Mouse (Mus musculus): Measurements from ENCODE around the gene Nfib. TPM values are rescaled to one million over a fixed set of nuclear protein-coding genes. Genes with fewer than 3 reads are reported as not detected.

Nfib gene
- total RNA-seq, 2 experiments from 2014 or later = 208 to 209 TPM

DNA sequence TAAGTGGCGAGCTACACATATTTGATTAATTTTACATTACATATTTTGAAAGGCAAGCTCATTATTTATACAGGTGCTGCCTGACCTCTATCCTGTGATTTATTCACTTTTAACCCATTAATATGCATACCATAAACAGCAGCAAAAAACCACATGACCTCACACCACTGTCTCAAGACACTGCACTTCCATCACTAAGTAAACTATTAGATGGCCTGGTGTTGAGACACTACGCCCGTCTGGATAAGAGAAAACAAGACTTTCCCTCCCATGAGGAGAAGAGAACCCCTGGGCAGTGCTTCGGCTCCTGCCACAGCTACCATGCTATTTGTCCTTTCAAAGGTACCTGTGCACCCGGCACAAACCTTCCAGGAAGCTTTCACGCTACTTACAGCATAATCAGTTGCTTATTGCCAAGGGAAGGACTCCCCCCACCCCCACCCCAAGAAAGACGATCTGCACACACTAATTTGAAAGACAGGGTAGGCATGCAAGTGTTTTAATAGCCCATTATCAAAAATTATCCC, 242.3 kb downstream of the Nfib start:
- no peak for DNase-seq

DNA sequence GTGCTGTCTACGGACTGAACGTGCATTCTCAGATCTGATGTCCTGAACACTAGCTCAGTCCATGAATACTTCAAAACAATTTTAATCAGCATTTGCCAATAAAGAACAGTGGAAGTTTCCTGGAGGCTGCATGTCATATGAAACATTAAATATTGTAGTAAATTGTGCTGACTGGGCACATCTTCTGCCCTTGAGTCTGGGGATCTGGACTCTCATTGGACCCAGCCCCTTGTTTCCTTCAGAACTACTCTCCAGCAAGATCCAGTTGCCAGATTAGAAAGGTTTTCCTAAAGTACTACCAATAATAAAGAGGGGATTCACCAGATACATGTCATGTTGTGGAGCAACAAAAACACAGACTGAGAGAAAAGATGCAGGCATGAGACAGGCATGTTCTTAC, 243.9 kb downstream of the Nfib start:
- DNase-seq = no peak

DNA sequence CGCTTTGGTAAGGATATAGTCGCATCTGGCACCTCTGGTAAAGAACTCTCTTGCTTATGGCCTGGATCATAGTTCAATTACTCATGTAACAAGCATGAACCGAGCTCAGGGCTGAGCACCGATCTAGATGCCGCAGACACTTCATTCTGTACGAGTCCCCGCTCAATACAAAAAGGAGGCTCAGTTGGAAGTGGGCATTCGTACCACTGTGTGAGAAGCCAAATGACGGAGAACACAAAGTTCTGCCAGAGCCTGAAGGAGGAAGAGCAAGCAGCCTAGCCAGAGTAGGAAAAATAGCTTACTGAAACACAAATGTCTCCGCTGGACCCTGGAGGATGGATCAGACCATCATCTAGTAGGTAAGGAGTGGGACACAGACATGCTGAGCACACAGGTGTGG, 246.7 kb downstream of the Nfib start:
- no peak for DNase-seq

DNA sequence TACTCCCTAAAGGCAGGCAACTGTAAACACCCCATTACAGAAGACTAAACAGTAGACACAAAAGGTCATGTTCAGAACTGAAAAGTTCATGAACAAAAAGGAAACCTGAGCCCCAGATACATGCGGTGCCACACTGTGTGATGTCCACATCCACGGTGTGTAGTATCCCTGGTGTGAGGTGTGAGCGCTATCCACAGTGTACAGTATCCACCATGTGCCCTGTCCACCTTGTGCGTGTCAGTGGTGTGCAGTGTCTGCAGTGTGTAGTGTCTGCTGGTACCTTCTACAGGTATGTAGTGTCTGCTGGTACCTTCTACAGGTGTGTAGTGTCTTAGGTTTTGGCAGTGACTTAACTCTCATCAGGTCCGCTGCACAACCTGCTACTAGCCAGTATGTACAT, 248.6 kb downstream of the Nfib start:
- no peak for DNase-seq

DNA sequence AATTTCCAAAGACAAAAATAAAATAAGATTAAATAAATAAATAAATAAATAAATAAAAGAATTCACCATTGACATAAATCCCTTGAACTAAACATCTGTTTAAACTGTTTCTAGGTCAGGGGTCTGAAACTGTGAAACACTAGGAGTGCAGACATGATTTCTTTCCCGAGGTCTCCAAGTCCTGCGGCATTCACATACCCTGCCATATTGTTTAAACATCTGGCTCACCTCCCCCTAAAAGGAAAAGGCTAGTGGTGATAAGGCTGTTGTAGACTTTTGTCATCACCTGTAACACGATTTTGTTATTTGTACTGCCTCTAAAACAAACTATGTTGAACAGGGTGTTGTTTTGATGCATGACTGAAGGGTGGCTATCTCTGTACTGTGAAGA, 249.2 kb downstream of the Nfib start:
- no peak for DNase-seq

DNA sequence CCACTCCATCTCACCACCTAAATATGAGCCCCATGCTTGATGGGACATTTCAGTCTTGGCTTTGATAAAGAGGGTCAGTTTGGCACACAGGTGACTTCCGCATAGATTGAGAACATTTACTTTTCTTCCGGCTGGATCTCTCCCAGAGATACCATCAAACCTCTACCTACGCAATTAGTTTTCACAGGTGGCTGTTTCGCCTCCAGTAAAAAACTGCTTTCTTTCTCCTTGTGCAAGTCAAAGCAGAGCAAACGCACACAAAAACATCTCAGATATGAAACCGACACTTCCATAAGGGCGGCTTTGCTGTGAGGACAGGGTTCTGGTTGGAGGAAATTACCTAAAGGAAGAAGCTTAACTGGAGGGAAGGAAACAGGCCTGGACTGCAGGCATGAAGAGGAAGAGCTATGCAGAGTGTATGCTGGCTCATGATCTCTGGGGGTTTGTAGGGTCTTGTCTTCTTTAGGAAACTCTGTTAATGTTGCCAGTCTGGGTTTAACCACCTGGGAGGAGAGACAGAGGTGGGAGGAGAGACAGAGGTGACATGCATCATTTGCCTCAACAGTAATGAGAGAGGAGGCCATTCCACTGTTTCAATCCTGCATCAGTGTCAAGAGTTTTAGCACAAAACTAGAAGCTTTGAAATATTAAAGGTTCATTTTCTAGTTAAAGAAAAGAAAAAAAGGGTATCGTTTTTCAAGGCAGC, 249.8 kb downstream of the Nfib start:
- no peak for DNase-seq

DNA sequence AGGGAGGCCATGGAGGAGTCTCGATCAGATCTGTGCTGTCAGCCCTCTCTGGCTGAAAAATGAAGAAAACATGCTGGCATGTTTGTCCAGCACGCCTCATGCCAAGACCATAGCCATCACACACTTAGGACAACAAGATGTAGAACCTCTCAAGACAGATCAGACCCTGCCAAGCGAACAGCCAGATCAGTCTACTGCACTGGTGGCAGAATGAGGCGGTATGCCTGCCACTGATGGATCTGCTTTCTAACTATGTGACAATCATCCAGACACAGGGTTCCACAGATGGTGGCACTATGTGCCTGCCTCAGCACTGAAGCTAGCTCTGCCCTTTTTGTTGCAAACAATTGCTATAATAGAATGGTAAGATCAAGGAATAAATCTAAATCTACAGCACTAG, 250.6 kb downstream of the Nfib start:
- DNase-seq = no peak

DNA sequence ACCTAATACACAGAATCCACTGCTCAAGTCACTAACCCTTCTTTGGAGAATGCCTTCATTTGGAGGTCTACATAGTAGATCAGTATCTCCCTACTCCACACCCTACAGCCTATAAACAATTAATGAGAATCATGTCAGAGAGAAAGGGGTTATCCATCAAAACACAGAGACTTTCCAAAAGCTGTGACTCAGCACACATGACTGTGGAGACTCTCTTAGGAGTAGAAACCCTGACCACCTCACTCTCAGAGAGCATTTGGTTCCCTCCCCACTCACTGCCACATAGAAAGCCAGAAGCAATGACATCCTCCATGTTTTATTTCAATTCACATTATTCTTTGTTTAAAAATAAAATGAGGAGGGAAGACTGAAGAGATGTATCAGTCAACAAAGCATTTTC, 252.2 kb downstream of the Nfib start:
- DNase-seq = no peak

DNA sequence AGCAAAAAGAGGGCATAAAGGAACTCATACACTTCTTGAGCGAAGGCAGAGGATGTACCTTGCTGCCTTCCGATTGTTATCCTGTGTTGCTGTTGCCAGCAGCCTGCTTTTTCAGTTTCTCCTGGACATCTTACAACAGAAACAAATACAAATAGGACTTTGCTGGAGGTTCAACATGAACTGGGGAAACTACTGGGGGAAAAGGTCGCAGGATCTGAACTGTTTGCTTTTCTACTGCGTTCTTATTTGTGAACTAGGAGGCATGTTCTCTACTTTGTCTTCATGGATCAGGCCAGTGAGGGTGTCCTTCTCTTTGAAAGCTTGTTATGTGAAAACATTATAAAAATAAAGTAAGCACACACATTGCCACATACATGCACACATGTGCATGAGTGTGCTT, 252.6 kb downstream of the Nfib start:
- no peak for DNase-seq

DNA sequence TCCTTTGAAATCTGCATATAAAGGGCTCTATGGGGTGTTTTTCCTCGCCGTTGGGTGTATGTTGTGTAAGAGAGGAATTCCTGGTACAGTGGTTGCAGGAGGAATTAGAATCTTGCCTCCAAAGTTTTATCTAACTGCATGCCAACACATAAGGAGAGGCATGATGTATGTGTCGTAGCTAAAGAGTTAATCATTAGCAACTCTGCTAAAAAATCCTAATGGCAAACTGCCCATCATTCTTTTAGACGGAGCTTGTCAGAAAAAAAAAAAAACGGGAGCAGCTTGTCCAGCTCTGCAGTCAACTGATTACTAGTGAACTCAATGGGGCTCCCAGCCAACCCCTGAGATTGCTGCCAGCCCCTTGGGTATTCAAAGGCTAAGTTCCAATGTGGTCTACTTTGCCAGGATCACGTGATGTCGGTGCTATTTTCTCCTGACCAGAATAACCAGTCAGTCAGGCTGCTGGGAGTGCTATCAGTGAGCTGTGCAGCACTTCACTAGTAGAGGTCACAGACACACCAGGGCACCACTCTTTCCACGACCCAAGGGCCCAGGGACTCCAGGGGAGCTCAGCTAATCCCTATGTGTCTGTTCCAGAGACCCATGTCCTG, 258.4 kb downstream of the Nfib start:
- DNase-seq = peak; percentile 96

DNA sequence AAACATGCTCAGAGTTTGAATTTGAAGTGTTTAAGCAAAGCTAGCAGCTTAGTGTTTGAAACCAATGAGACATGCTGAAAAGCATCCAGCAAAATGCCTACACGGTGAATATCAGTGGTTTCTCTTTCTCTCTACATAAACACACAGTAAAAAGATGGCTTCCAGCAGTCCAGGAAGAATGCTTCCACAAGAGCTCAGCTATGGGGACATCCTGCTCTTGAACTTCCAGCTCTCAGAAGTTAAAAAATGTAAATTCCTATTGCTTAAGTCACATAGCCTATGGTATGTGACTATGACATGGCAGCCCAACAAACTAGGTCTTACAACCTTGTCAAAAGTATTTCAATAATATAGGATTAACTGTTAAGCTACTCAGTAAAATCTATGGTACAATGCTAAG, 261.5 kb downstream of the Nfib start:
- DNase-seq = no peak

DNA sequence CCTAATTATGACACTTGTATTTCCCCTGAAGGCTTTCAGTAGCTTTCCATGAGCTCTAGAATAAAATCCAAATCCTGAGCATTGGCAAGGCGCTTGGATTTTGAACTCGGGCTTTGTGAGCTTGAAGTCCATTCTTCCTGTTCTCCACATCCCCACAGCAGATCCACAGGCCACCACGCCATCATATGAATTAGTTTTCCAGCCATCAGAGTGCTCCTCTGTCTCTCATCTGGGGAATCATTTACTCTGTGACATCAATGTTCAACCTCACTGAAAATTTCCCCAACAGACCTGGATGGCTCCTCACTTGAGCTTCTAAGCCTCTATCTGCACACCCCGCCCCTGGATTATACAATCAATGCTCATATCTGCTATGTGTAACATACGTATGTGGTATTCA, 262.1 kb downstream of the Nfib start:
- DNase-seq = no peak

DNA sequence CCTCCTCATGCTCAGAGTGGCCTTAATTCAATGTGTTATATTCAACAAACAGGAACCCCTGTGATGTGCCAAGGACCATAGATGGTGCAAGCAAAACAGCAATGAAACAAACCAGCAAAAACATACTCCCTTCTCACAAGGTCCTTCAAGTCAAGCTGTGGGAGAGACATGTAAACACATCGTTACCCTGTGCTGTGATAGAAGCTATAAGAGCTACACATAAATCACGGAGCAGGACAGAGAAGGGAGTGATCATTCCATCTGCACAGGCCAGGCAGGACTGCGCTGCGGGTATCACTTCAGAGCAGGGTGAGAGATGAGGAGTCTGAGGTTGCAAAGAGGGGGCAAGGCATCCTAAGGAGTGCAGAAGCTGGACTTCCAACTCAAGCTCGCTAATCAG, 262.5 kb downstream of the Nfib start:
- DNase-seq = no peak

DNA sequence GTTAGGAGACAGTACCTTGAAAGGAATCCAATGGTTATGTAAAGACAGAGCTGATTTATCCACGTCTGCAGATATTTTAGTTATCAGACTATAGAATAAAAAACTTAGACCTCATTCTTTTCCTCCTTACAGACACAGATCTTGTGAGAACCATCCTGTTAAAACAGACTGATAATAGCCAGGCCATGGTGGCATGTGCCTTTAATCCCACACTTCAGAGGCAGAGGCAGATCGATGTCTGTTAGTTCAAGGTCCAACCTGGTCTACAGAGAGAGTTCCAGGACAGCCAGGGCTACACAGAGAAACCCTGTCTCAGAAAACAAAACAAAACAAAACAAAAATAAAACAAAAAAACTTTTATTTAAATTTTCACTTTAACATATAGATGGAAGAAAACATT, 264.9 kb downstream of the Nfib start:
- no peak for DNase-seq

DNA sequence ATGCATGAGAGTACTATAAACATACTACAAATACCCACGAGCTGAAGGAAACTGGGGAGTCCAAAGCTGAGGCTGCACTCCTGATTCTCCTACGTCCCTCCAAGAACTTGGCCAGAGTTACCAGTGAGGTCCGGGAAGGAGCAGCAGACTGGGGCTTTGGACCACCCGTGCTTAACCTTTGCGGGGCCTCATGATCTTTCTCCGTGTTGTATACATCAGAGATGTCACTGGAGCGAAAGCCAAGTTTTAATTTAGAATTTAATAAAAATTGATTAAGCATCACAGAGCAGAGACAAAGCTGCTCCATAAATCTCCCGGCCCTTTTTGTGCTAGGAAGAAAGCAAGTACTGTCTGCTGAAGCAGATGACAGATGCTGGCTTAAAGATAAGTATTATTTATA, 265.7 kb downstream of the Nfib start:
- DNase-seq = no peak

DNA sequence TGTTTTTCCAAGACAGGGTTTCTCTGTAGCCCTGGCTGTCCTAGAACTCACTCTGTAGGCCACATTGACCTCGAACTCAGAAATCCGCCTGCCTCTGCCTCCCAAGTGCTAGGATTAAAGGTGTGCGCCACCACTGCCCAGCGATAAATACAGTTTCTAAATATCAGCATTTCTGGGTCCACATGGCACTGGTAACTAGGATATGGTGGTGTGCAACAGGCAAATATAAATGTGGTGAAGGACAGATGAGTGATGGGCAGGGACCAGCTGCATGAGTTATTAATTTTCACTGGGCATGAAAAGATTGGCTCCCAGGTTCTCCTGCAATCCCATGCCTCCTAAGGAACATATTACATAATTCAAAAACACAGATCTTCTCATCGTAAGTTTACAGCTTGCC, 266.9 kb downstream of the Nfib start:
- DNase-seq = no peak

DNA sequence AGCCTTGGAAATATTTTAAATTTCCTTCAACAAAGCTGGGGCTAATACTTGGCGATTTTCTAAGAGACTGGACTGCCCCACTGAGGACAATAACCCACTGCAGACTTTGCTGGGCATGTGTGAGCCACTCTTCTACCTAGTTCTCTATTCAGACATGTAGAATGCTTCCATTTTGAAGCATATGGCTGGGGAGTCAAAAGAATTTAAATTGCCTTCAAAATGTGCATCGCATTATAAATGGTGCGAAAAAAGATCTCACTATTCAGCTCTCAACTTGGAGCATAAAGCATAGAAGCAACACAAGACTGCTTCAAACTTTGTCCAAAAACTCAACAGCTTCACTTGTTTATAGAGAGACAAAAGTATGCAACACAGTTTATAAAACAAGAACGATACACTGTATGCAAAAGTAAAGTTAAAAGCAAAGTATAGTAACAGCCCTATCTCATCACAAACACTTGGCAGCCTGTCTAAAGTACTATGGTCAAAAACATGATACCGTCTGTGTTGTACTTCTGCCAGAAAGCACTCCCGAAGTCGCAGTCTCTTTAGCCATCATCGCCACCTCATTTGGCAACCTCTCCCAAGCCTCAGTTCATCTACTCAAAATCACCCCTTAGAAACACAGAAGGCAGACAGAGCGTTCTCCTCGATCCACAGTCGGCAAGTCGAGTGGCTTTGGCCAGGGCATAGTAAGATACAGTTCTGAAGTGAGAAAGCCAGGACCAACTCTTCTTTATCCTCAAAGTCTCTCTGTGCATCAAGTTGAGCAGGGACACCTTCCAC, 267.8 kb downstream of the Nfib start:
- DNase-seq = peak; percentile 40

DNA sequence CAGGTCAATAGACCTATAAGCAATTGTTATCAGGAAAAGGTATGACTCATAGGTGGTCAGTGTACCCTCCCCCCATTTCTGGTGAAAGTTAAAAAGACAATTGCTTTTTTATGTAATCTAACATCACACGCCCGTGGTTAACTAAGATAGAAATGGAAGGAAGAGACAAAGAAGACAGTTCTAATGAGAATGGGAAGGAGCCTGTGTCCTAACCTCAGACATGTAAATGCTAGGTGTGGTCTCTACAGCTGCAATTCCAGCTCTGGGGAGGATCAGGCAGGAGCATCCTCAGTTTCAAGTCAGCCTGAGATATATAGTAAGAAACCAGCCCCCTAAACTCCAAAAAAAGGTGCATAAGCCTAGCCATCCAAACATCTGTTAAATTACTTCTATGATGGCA, 268.9 kb downstream of the Nfib start:
- DNase-seq = no peak

DNA sequence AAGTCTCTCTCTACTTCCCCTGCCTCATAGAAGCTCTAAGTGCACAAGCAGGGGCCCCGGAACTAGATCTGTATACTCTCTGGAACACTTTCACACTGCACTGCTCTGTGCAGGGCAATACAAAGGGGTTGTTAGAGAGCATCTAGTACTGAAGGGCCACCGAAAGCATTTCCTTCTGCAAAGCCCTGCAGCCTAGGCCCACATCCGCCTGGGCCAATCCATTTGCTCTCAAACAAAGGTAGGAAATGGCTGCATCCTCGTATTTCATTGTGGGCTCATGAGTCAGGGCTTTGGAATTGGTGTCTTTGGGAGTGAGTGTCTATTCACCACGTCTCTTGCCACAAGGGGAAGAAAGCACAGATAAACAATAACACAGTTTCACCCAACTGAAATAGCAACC, 269.8 kb downstream of the Nfib start:
- DNase-seq = peak; percentile 58

DNA sequence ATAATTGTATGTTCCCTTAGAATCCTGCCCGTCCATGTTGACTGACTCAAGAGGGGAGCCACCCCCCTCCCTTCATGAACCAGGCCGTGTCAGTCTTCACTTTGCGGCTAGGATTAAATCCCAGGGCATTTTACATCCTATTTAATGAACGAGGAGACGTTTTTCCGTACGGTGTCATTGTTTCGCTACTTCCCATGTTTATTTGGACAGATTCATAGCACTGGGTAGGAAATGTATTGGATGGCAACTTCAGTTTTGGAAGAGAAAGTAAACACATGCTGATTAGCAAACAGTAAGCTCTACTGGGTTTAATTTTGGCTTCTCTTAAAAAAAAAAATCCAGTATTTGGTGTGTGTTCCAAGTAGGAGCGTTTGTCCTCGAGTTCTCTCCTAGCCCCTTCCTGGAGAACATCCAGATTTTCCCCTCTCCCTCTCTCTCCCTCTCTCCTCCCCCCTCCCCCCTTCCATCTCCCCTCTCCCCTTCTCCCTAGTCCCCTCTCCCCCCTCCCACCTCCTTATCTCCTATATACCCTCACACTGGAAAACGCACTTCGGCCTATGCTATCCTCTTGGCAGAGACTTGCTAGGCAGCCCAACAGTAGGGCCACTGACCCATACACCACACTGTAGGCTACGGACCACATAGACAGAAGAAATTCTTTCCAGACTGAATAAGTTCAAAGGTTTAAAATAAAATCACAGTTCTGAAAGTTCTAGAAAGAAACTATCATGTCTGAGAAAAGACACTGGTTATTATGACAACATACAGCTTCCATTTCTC, 271.4 kb downstream of the Nfib start:
- DNase-seq = no peak

DNA sequence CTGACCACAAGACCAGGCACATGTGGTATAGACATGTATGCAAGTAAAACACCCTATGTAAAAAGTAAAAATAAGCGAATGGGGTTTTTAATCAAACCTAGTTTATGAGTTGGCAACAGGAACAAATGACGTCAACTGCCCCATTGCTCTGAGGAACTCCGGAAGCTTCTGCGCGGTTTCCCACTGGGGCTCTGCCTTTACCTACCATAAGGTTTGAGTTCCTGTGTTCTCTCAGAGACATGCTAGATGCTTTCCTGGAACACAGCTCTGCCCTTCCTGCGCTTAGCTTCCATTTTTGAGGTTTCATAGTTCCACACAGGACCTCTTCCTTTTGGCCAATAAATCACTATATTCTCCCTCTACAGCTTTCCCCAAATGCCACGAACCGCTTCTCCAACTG, 273.7 kb downstream of the Nfib start:
- DNase-seq = no peak

DNA sequence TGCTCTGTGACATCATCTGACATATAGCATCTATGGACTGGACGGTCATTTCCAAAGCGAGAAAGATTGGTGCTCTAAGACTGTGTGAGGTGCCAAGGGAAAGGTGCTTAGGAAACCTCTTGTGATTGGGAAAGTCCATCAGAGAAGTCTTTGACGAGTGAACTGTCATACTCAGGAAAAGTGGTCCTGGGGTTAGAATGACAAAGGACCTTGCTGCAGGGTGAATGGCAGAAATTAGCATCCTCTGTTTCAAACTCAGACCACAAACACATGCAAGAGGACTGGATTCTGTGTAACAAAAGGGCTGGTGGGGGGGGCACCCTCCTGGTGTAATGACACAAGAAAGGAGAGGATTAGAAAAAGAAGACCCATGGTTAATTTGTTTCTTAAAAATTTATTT, 274.7 kb downstream of the Nfib start:
- DNase-seq = no peak

DNA sequence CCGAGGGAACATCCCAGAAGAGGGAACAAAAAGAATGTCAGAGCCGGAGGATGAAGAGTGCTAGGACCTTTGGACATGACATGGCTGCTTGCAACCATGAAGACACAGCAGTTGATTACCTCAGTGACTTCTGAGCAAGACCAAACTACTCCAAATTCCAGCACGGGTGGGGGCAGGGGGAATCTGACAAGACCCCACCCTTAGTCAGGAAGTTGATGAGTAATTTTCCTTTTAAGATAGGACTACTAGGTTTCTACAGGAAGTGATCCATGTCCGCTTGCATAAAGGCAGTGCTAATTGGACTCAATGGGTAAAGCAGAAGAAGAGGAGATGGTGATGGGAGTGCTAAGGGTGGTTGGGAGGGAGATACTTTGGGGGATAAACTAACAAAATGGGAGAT, 279.3 kb downstream of the Nfib start:
- DNase-seq = peak; percentile 47

Measured in heart, postnatal 4 days (tissue).